Mouse (Mus musculus): Measurements from ENCODE around the gene Ralgps2. TPM values are rescaled to one million over a fixed set of nuclear protein-coding genes. Genes with fewer than 3 reads are reported as not detected.

Gene Ralgps2
- polyA plus RNA-seq, 1 experiment = 29.1 TPM

GRCm38 (mm10) chr1:156923511-156923910, 15.9 kb downstream of the Ralgps2 start:
- 95% methylated on average over 1 of the region's 1 CpGs for WGBS
- TF ChIP-seq CTCF (IDR thresholded peaks at IDR 0.05; ENCODE audit: extremely low read depth, insufficient read depth, insufficient read length, insufficient replicate concordance) (no peak), POLR2A (IDR thresholded peaks at IDR 0.05; ENCODE audit: low read depth, low read length) (no peak)
- Histone ChIP-seq H3K4me1 (ENCODE audit: control insufficient read depth, insufficient read depth, insufficient read length) (peaks cover 30% of the 10 kb centered on the region), H3K27ac (ENCODE audit: insufficient read depth, low read length) (no peak overlapping the region), H3K36me3 (ENCODE audit: control insufficient read depth, insufficient read depth, low read length) (peaks cover 2% of the 10 kb centered on the region; the same call in 1 of the 2 replicates), H3K4me3 (ENCODE audit: extremely low read depth, insufficient read depth, insufficient read length) (no peak overlapping the region), H3K27me3 (ENCODE audit: control insufficient read depth, insufficient read depth, low read length) (no peaks in the 10 kb centered on the region)
- DNase-seq (ENCODE audit: low read depth in 1 of 2, low spot score in 2 of 2) = no peak

- H3K27ac ChIP-seq (ENCODE audit: insufficient read depth, low read length) = peak overlapping the region; percentile 42; the same call in 1 of the 2 replicates
- no peak overlapping the region for H3K4me3 ChIP-seq (ENCODE audit: extremely low read depth, insufficient read depth, insufficient read length)
- H3K4me1 ChIP-seq (ENCODE audit: control insufficient read depth, insufficient read depth, insufficient read length) = peaks cover 30% of the 10 kb centered on the region
- no peaks in the 10 kb centered on the region for H3K27me3 ChIP-seq (ENCODE audit: control insufficient read depth, insufficient read depth, low read length)
- WGBS = 55% methylated on average over 6 of the region's 6 CpGs
- peaks cover 2% of the 10 kb centered on the region; the same call in 1 of the 2 replicates for H3K36me3 ChIP-seq (ENCODE audit: control insufficient read depth, insufficient read depth, low read length)
- DNase-seq (ENCODE audit: low read depth in 1 of 2, low spot score in 2 of 2) = no peak
- TF ChIP-seq CTCF (IDR thresholded peaks at IDR 0.05; ENCODE audit: extremely low read depth, insufficient read depth, insufficient read length, insufficient replicate concordance) (no peak), POLR2A (IDR thresholded peaks at IDR 0.05; ENCODE audit: low read depth, low read length) (no peak)
These were observed 16.5 kb downstream of the Ralgps2 start for GRCm38 (mm10) chr1:156922921-156923320.

- Histone ChIP-seq H3K36me3 (ENCODE audit: control insufficient read depth, insufficient read depth, low read length) (peaks cover 2% of the 10 kb centered on the region; the same call in 1 of the 2 replicates), H3K27me3 (ENCODE audit: control insufficient read depth, insufficient read depth, low read length) (no peaks in the 10 kb centered on the region), H3K4me3 (ENCODE audit: extremely low read depth, insufficient read depth, insufficient read length) (no peak overlapping the region), H3K4me1 (ENCODE audit: control insufficient read depth, insufficient read depth, insufficient read length) (peaks cover 30% of the 10 kb centered on the region), H3K27ac (ENCODE audit: insufficient read depth, low read length) (peak overlapping the region; percentile 65)
- no peak for TF ChIP-seq POLR2A (IDR thresholded peaks at IDR 0.05; ENCODE audit: low read depth, low read length)
- TF ChIP-seq CTCF (IDR thresholded peaks at IDR 0.05; ENCODE audit: extremely low read depth, insufficient read depth, insufficient read length, insufficient replicate concordance) = no peak
- peak; percentile 70 to 73 for DNase-seq (ENCODE audit: low read depth in 1 of 2, low spot score in 2 of 2)
- 64% methylated on average over 12 of the region's 12 CpGs for WGBS
These were observed 18.0 kb downstream of the Ralgps2 start for GRCm38 (mm10) chr1:156921290-156921994.

- 5% methylated on average over 3 of the region's 3 CpGs for whole genome bisulfite sequencing
- peak overlapping the region; percentile 38; the same call in 1 of the 2 replicates for H3K27ac ChIP-seq (ENCODE audit: insufficient read depth, low read length)
- no peaks in the 10 kb centered on the region; the same call in 1 of the 2 replicates for H3K36me3 ChIP-seq (ENCODE audit: control insufficient read depth, insufficient read depth, low read length)
- H3K4me3 ChIP-seq (ENCODE audit: extremely low read depth, insufficient read depth, insufficient read length) = no peak overlapping the region
- TF ChIP-seq CTCF (IDR thresholded peaks at IDR 0.05; ENCODE audit: extremely low read depth, insufficient read depth, insufficient read length, insufficient replicate concordance) = no peak
- no peak for TF ChIP-seq POLR2A (IDR thresholded peaks at IDR 0.05; ENCODE audit: low read depth, low read length)
- peaks cover 31% of the 10 kb centered on the region for H3K4me1 ChIP-seq (ENCODE audit: control insufficient read depth, insufficient read depth, insufficient read length)
- DNase-seq (ENCODE audit: low read depth in 1 of 2, low spot score in 2 of 2) = peak in 1 of 2 experiments; percentile 76
- H3K27me3 ChIP-seq (ENCODE audit: control insufficient read depth, insufficient read depth, low read length) = no peaks in the 10 kb centered on the region
These were observed 22.0 kb downstream of the Ralgps2 start for GRCm38 (mm10) chr1:156917460-156917859.

GRCm38 (mm10) chr1:156916361-156916760, 23.1 kb downstream of the Ralgps2 start:
- peaks cover 25% of the 10 kb centered on the region for H3K4me1 ChIP-seq (ENCODE audit: control insufficient read depth, insufficient read depth, insufficient read length)
- WGBS = 86% methylated on average over 3 of the region's 3 CpGs
- no peak for DNase-seq (ENCODE audit: low read depth in 1 of 2, low spot score in 2 of 2)

GRCm38 (mm10) chr1:156914942-156915341, 24.5 kb downstream of the Ralgps2 start:
- H3K4me3 ChIP-seq (ENCODE audit: extremely low read depth, insufficient read depth, insufficient read length) = no peak overlapping the region
- DNase-seq (ENCODE audit: low read depth in 1 of 2, low spot score in 2 of 2) = no peak
- TF ChIP-seq POLR2A (IDR thresholded peaks at IDR 0.05; ENCODE audit: low read depth, low read length) = no peak
- no peak for TF ChIP-seq CTCF (IDR thresholded peaks at IDR 0.05; ENCODE audit: extremely low read depth, insufficient read depth, insufficient read length, insufficient replicate concordance)

More at GRCm38 (mm10) chr1:156916361-156916760, 23.1 kb downstream of the Ralgps2 start:
- Histone ChIP-seq H3K4me3 (ENCODE audit: extremely low read depth, insufficient read depth, insufficient read length) (no peak overlapping the region), H3K27me3 (ENCODE audit: control insufficient read depth, insufficient read depth, low read length) (no peaks in the 10 kb centered on the region), H3K36me3 (ENCODE audit: control insufficient read depth, insufficient read depth, low read length) (no peaks in the 10 kb centered on the region; the same call in 1 of the 2 replicates), H3K27ac (ENCODE audit: insufficient read depth, low read length) (no peak overlapping the region)
- TF ChIP-seq CTCF (IDR thresholded peaks at IDR 0.05; ENCODE audit: extremely low read depth, insufficient read depth, insufficient read length, insufficient replicate concordance) (no peak), POLR2A (IDR thresholded peaks at IDR 0.05; ENCODE audit: low read depth, low read length) (no peak)

GRCm38 (mm10) chr1:156913190-156913589, 26.2 kb downstream of the Ralgps2 start:
- no peak for DNase-seq (ENCODE audit: low read depth in 1 of 2, low spot score in 2 of 2)
- H3K27me3 ChIP-seq (ENCODE audit: control insufficient read depth, insufficient read depth, low read length) = no peaks in the 10 kb centered on the region
- TF ChIP-seq CTCF (IDR thresholded peaks at IDR 0.05; ENCODE audit: extremely low read depth, insufficient read depth, insufficient read length, insufficient replicate concordance) = no peak
- TF ChIP-seq POLR2A (IDR thresholded peaks at IDR 0.05; ENCODE audit: low read depth, low read length) = no peak
- peaks cover under 1% of the 10 kb centered on the region; the same call in 1 of the 2 replicates for H3K36me3 ChIP-seq (ENCODE audit: control insufficient read depth, insufficient read depth, low read length)
- H3K4me3 ChIP-seq (ENCODE audit: extremely low read depth, insufficient read depth, insufficient read length) = no peak overlapping the region
- H3K4me1 ChIP-seq (ENCODE audit: control insufficient read depth, insufficient read depth, insufficient read length) = peaks cover 11% of the 10 kb centered on the region
- H3K27ac ChIP-seq (ENCODE audit: insufficient read depth, low read length) = no peak overlapping the region
- 78% methylated on average over 6 of the region's 6 CpGs for WGBS

More at GRCm38 (mm10) chr1:156914942-156915341, 24.5 kb downstream of the Ralgps2 start:
- whole genome bisulfite sequencing = 80% methylated on average over 5 of the region's 5 CpGs
- no peaks in the 10 kb centered on the region for H3K36me3 ChIP-seq (ENCODE audit: control insufficient read depth, insufficient read depth, low read length)
- no peak overlapping the region for H3K27ac ChIP-seq (ENCODE audit: insufficient read depth, low read length)
- peaks cover 16% of the 10 kb centered on the region for H3K4me1 ChIP-seq (ENCODE audit: control insufficient read depth, insufficient read depth, insufficient read length)
- no peaks in the 10 kb centered on the region for H3K27me3 ChIP-seq (ENCODE audit: control insufficient read depth, insufficient read depth, low read length)
